In genomic region chr1:36960509-36961222, GRCm38 (mm10) we compare ENCODE assay signal across 14 mouse cellular contexts. TPM values are rescaled to one million over a fixed set of nuclear protein-coding genes. Genes with fewer than 3 reads are reported as not detected.
DNase-seq lines count a peak whose midpoint lies in the region; ATAC-seq lines count a peak whose summit lies in the region.
"Had no signal": no experiment of that assay in that cellular context is flagged by ENCODE, and none has a peak within 500 bp of the region (broad histone marks: within the 10 kb centered on the region; RNA-seq: fewer than 3 reads in every experiment).

No protein-coding gene starts in this region.

- intact Hi-C loops in left cerebral cortex, postnatal 25 days (cut with DNase I), result no loop called here

- peak; percentile 54 for ATAC-seq in activated CD4-positive, CD25-positive, alpha-beta regulatory T cell, adult 4 months
- ATAC-seq: forebrain, embryonic 16.5 days had no signal

- DNase-seq in lung, postnatal 25 days (ENCODE audit: low spot score), result peak; percentile 26
- DNase-seq in lung, postnatal 10 days, result no peak
- DNase-seq in natural killer cell, adult 2 months (ENCODE audit: low spot score in 2 of 2), result peak; percentile 23 to 58
- DNase-seq in thymus, postnatal 25 days, result peak; percentile 43
- no peak for DNase-seq in left cerebral cortex, postnatal 25 days (ENCODE audit: low spot score in 2 of 2)
- no peak for DNase-seq in urinary bladder, adult 18-20 months (ENCODE audit: low spot score in 2 of 2)
- DNase-seq in kidney, adult 11 months, result no peak
- DNase-seq: adrenal gland, postnatal 10 days; cerebellum, adult 8-10 months; gastrocnemius, postnatal 36 days; liver, embryonic 13.5 days; midbrain, embryonic 14.5 days had no signal

RNA-seq across cellular contexts. Expression of gene Tmem131, which starts 17.2 kb away (rescaled TPM):
- 10 to 100 TPM; 10.3 to 11.4 TPM for polyA plus RNA-seq in activated CD4-positive, CD25-positive, alpha-beta regulatory T cell, adult 4 months (2017; shearing (Covaris generic))
- total RNA-seq in left cerebral cortex, postnatal 25 days (2021), result 10 to 100 TPM; 53.4 to 55.8 TPM

Comparison
In these comparisons a context has a peak if more than half of its experiments do, and no peak if none do; other contexts are left out.
1. DNase-seq: peak in lung, postnatal 25 days (single experiment), natural killer cell, adult 2 months (2 of 2) and thymus, postnatal 25 days (single experiment); none in lung, postnatal 10 days (single experiment), left cerebral cortex, postnatal 25 days (0 of 2), urinary bladder, adult 18-20 months (0 of 2) and kidney, adult 11 months (single experiment).